Mouse (Mus musculus) granulocyte monocyte progenitor cell, adult 5-6 weeks (primary cell): ENCODE data around the gene Dnase1l2. TPM values are rescaled to one million over a fixed set of nuclear protein-coding genes. Genes with fewer than 3 reads are reported as not detected.
"Not testable (repeated sequence)": the region's sequence is repeated elsewhere in the genome, so short reads cannot be mapped to it uniquely, and the experiment has no call there.

ENCODE experiments used
- ATAC-seq: replicated peaks from 2 replicates; pipeline ENCODE4 v1.8.0; 2016; ENCODE audit warnings: mild to moderate bottlenecking, moderate TSS enrichment, inconsistent platforms; ENCODE audit not compliant: poor library complexity, severe bottlenecking
- total RNA-seq, 2 experiments: library from RNA; stranded (forward) in 1 of 2; stranded (reverse) in 1 of 2; fragments of 200-712, 200-1000 nt in 1 of 2; fragments of >200 nt in 1 of 2; fragmentation: Nextera tagmentation in 1 of 2; gene quantifications; 2 replicates each; pipeline ENCODE4 v1.2.3; 2014 to 2017

Gene Dnase1l2
- total RNA-seq, 2 experiments from 2014 or later: 0.72 to 2.8 TPM

GRCm38 (mm10) chr17:24473612-24474275 is 30.8 kb upstream of the Dnase1l2 start, which contains the start of gene Bricd5:
Gene Bricd5 (plus strand): TSS chr17:24473884.
- ATAC-seq: no peak

GRCm38 (mm10) chr17:24472512-24472911 is 29.6 kb upstream of the Dnase1l2 start:
- ATAC-seq: no peak

GRCm38 (mm10) chr17:24470701-24471527 is 28.0 kb upstream of the Dnase1l2 start:
- 0 out of 2 replicates have a peak, but pooled peaks have one; percentile 10 for ATAC-seq

GRCm38 (mm10) chr17:24469910-24470602 is 27.2 kb upstream of the Dnase1l2 start, which contains the start of the genes E4f1 and Pgp:
Gene E4f1 (minus strand): TSS chr17:24470313.
Gene Pgp (plus strand): TSS chr17:24470392.
- peak; percentile 91 for ATAC-seq

GRCm38 (mm10) chr17:24469336-24469909 is 26.5 kb upstream of the Dnase1l2 start:
- no peak for ATAC-seq

- no peak for ATAC-seq
Measured at GRCm38 (mm10) chr17:24468636-24469246, 25.8 kb upstream of the Dnase1l2 start.

- ATAC-seq: peak; percentile 95
Measured at GRCm38 (mm10) chr17:24463374-24464133, 20.6 kb upstream of the Dnase1l2 start.

- no peak for ATAC-seq
Measured at GRCm38 (mm10) chr17:24462932-24463331, 20.0 kb upstream of the Dnase1l2 start.

- ATAC-seq: peak; percentile 83
Measured at GRCm38 (mm10) chr17:24461580-24461979, 18.7 kb upstream of the Dnase1l2 start.

- not testable (repeated sequence) for ATAC-seq
Measured at GRCm38 (mm10) chr17:24455523-24456206, 12.8 kb upstream of the Dnase1l2 start.

- peak; percentile 93 for ATAC-seq
Measured at GRCm38 (mm10) chr17:24454756-24455522, 12.0 kb upstream of the Dnase1l2 start.

GRCm38 (mm10) chr17:24454218-24454755 is 11.4 kb upstream of the Dnase1l2 start:
- ATAC-seq: peak; percentile 7

GRCm38 (mm10) chr17:24453372-24453771 is 10.5 kb upstream of the Dnase1l2 start:
- ATAC-seq: no peak

- ATAC-seq: no peak
Measured at GRCm38 (mm10) chr17:24451220-24451619, 8.3 kb upstream of the Dnase1l2 start.

- no peak for ATAC-seq
Measured at GRCm38 (mm10) chr17:24449507-24449906, 6.6 kb upstream of the Dnase1l2 start.

GRCm38 (mm10) chr17:24446590-24446989 is 3.7 kb upstream of the Dnase1l2 start:
- ATAC-seq: peak; percentile 60

GRCm38 (mm10) chr17:24443409-24443808 is 504 bp upstream of the Dnase1l2 start:
- ATAC-seq: no peak

GRCm38 (mm10) chr17:24442107-24442506 is 798 bp downstream of the Dnase1l2 start:
- ATAC-seq: no peak
